Mouse (Mus musculus): ENCODE results near the gene Slc26a6. TPM values are rescaled to one million over a fixed set of nuclear protein-coding genes. Genes with fewer than 3 reads are reported as not detected.

Slc26a6 gene
- polyA plus RNA-seq (2014; fragmentation: Nextera tagmentation; extraction: Ambion mirVana) = 8.8 and 13.2 TPM in 2 replicates

- Histone ChIP-seq H3K27ac (ENCODE audit: low read depth, low read length) (0 out of 2 replicates have a peak within 1 kb of the TSS, but pooled peaks have one; percentile 27), H3K4me3 (ENCODE audit: low read depth, low read length) (peak within 1 kb of the TSS; percentile 70), H3K4me2 (ENCODE audit: low read depth) (peak within 1 kb of the TSS; percentile 93), H3K9ac (ENCODE audit: low read length) (peak within 1 kb of the TSS; percentile 66), H3K9me3 (ENCODE audit: control insufficient read depth, low read length) (no peaks in the 10 kb centered on the region), H3K27me3 (ENCODE audit: control insufficient read depth, insufficient read depth, low read length) (no peaks in the 10 kb centered on the region), H3K36me3 (ENCODE audit: control insufficient read depth, insufficient read depth, low read length) (no peaks in the 10 kb centered on the region), H3K4me1 (ENCODE audit: control insufficient read depth, insufficient read depth, low read length) (peaks cover 5% of the 10 kb centered on the region; the same call in 1 of the 2 replicates)
- ATAC-seq (ENCODE audit: insufficient read depth, low FRiP score, low TSS enrichment) (no peak), DNase-seq (ENCODE audit: low spot score) (no peak)
- 94% methylated on average over 3 of the region's 3 CpGs for WGBS
Measured at GRCm38 (mm10) chr9:108852976-108853375, at the start of gene Slc26a6. Slc26a6 (plus strand) TSS chr9:108853283.

DNA sequence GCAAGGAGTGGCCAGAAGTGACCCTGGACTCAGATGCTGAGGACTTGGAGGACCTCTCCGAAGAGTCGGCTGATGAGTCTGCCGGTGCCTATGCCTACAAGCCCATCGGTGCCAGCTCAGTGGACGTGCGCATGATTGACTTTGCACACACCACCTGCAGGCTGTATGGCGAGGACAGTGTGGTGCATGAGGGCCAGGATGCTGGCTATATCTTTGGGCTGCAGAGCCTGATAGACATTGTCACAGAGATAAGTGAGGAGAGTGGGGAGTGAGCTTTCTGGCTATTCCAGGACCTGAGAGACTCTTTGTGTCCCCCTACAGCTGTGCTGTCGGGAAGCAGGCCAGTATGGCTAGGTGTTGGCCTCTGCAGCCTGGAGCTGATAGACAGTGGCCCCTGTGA is 47.3 kb upstream of the Slc26a6 start:
- 90% methylated on average over 8 of the region's 8 CpGs for WGBS
- Histone ChIP-seq H3K4me1 (ENCODE audit: control insufficient read depth, insufficient read depth, low read length) (peaks cover 4% of the 10 kb centered on the region), H3K4me3 (ENCODE audit: low read depth, low read length) (no peak overlapping the region), H3K27me3 (ENCODE audit: control insufficient read depth, insufficient read depth, low read length) (no peaks in the 10 kb centered on the region), H3K27ac (ENCODE audit: low read depth, low read length) (no peak overlapping the region), H3K9me3 (ENCODE audit: control insufficient read depth, low read length) (no peaks in the 10 kb centered on the region), H3K36me3 (ENCODE audit: control insufficient read depth, insufficient read depth, low read length) (peaks cover 23% of the 10 kb centered on the region), H3K4me2 (ENCODE audit: low read depth) (no peak overlapping the region), H3K9ac (ENCODE audit: low read length) (no peak overlapping the region)
- no peak for ATAC-seq (ENCODE audit: insufficient read depth, low FRiP score, low TSS enrichment)
- DNase-seq (ENCODE audit: low spot score) = no peak

DNA sequence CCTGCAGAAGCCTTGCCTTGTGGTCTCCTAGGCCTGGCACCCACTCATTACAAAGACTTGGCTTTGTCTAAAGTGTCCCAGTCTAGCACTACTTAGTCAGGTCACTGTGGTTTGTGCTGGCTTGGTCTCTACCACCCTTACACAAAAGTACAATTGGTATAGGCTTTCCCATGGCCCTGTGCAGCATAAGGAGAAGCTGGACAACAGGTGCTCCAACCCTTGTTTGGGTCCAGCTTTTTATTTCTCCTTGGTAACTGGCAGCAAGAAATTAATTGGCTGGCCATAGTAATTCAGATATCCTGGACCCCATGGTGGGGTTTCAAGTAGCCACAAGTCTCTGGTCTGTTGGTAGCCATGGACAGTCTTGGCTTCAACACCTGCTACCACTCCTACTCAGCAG is 46.7 kb upstream of the Slc26a6 start:
- H3K4me2 ChIP-seq (ENCODE audit: low read depth) = no peak overlapping the region
- H3K4me3 ChIP-seq (ENCODE audit: low read depth, low read length) = no peak overlapping the region
- H3K9ac ChIP-seq (ENCODE audit: low read length) = no peak overlapping the region
- peaks cover 23% of the 10 kb centered on the region for H3K36me3 ChIP-seq (ENCODE audit: control insufficient read depth, insufficient read depth, low read length)
- no peaks in the 10 kb centered on the region for H3K9me3 ChIP-seq (ENCODE audit: control insufficient read depth, low read length)
- no peaks in the 10 kb centered on the region for H3K27me3 ChIP-seq (ENCODE audit: control insufficient read depth, insufficient read depth, low read length)
- no peak for DNase-seq (ENCODE audit: low spot score)
- H3K4me1 ChIP-seq (ENCODE audit: control insufficient read depth, insufficient read depth, low read length) = peaks cover 4% of the 10 kb centered on the region
- no peak for ATAC-seq (ENCODE audit: insufficient read depth, low FRiP score, low TSS enrichment)
- H3K27ac ChIP-seq (ENCODE audit: low read depth, low read length) = no peak overlapping the region

- Histone ChIP-seq H3K4me3 (ENCODE audit: low read depth, low read length) (no peak overlapping the region), H3K4me2 (ENCODE audit: low read depth) (no peak overlapping the region), H3K27ac (ENCODE audit: low read depth, low read length) (no peak overlapping the region), H3K4me1 (ENCODE audit: control insufficient read depth, insufficient read depth, low read length) (peaks cover 4% of the 10 kb centered on the region), H3K9me3 (ENCODE audit: control insufficient read depth, low read length) (no peaks in the 10 kb centered on the region), H3K27me3 (ENCODE audit: control insufficient read depth, insufficient read depth, low read length) (no peaks in the 10 kb centered on the region), H3K9ac (ENCODE audit: low read length) (no peak overlapping the region), H3K36me3 (ENCODE audit: control insufficient read depth, insufficient read depth, low read length) (peaks cover 23% of the 10 kb centered on the region)
- DNase-seq (ENCODE audit: low spot score) = no peak
- WGBS = 97% methylated on average over 1 of the region's 1 CpGs
- no peak for ATAC-seq (ENCODE audit: insufficient read depth, low FRiP score, low TSS enrichment)
Measured at GRCm38 (mm10) chr9:108806831-108807230, 46.3 kb upstream of the Slc26a6 start.

GRCm38 (mm10) chr9:108807674-108808073 is 45.4 kb upstream of the Slc26a6 start:
- WGBS = 78% methylated on average over 5 of the region's 5 CpGs
- H3K27ac ChIP-seq (ENCODE audit: low read depth, low read length) = no peak overlapping the region
- ATAC-seq (ENCODE audit: insufficient read depth, low FRiP score, low TSS enrichment) = peak; percentile 25; the same call in 1 of the 2 replicates
- peaks cover 4% of the 10 kb centered on the region for H3K4me1 ChIP-seq (ENCODE audit: control insufficient read depth, insufficient read depth, low read length)
- no peaks in the 10 kb centered on the region for H3K9me3 ChIP-seq (ENCODE audit: control insufficient read depth, low read length)
- peak overlapping the region; percentile 65; the same call in 1 of the 2 replicates for H3K4me3 ChIP-seq (ENCODE audit: low read depth, low read length)
- no peak overlapping the region for H3K4me2 ChIP-seq (ENCODE audit: low read depth)
- H3K9ac ChIP-seq (ENCODE audit: low read length) = no peak overlapping the region
- peaks cover 23% of the 10 kb centered on the region for H3K36me3 ChIP-seq (ENCODE audit: control insufficient read depth, insufficient read depth, low read length)
- DNase-seq (ENCODE audit: low spot score) = no peak
- H3K27me3 ChIP-seq (ENCODE audit: control insufficient read depth, insufficient read depth, low read length) = no peaks in the 10 kb centered on the region

GRCm38 (mm10) chr9:108808163-108808665 is 44.9 kb upstream of the Slc26a6 start, which contains the start of gene Nckipsd:
Nckipsd (plus strand) TSS chr9:108808368.
- Histone ChIP-seq H3K9me3 (ENCODE audit: control insufficient read depth, low read length) (no peaks in the 10 kb centered on the region), H3K27ac (ENCODE audit: low read depth, low read length) (no peak within 1 kb of the TSS), H3K4me3 (ENCODE audit: low read depth, low read length) (peak within 1 kb of the TSS; percentile 65), H3K4me2 (ENCODE audit: low read depth) (peak within 1 kb of the TSS; percentile 94), H3K36me3 (ENCODE audit: control insufficient read depth, insufficient read depth, low read length) (peaks cover 23% of the 10 kb centered on the region), H3K4me1 (ENCODE audit: control insufficient read depth, insufficient read depth, low read length) (peaks cover 4% of the 10 kb centered on the region), H3K27me3 (ENCODE audit: control insufficient read depth, insufficient read depth, low read length) (no peaks in the 10 kb centered on the region), H3K9ac (ENCODE audit: low read length) (peak within 1 kb of the TSS; percentile 81)
- DNase-seq (ENCODE audit: low spot score) (peak; percentile 98), ATAC-seq (ENCODE audit: insufficient read depth, low FRiP score, low TSS enrichment) (peak; percentile 82)
- WGBS = under 1% methylated on average over 60 of the region's 62 CpGs

- Histone ChIP-seq H3K4me3 (ENCODE audit: low read depth, low read length) (peak overlapping the region; percentile 65; the same call in 1 of the 2 replicates), H3K9ac (ENCODE audit: low read length) (peak overlapping the region; percentile 81)
Measured at GRCm38 (mm10) chr9:108809188-108809587, 43.9 kb upstream of the Slc26a6 start.

DNA sequence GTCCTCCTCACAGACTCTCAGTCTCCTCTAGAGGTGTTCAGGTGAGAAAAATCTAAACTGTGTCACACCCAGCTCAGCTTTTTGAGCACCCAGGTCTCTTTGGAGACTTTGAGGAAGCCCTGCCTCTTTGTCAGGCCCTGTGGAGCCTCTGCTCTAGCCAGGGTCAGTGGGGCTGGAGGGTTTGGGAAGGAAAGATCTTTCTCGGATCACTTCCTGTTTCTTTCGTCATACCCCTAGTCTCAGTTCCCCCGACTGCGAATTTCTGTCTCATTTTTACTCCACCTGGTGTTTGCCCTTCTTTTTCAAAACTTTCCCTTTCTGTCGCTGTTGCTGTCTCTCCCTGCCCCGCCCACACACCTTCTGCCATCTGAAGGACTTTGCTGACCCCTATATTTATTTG is 43.4 kb upstream of the Slc26a6 start:
- Histone ChIP-seq H3K4me2 (ENCODE audit: low read depth) (no peak overlapping the region), H3K36me3 (ENCODE audit: control insufficient read depth, insufficient read depth, low read length) (peaks cover 16% of the 10 kb centered on the region), H3K4me3 (ENCODE audit: low read depth, low read length) (no peak overlapping the region), H3K9me3 (ENCODE audit: control insufficient read depth, low read length) (no peaks in the 10 kb centered on the region), H3K27ac (ENCODE audit: low read depth, low read length) (no peak overlapping the region), H3K4me1 (ENCODE audit: control insufficient read depth, insufficient read depth, low read length) (peaks cover 4% of the 10 kb centered on the region), H3K9ac (ENCODE audit: low read length) (no peak overlapping the region), H3K27me3 (ENCODE audit: control insufficient read depth, insufficient read depth, low read length) (no peaks in the 10 kb centered on the region)
- WGBS = 87% methylated on average over 6 of the region's 6 CpGs
- no peak for DNase-seq (ENCODE audit: low spot score)
- no peak for ATAC-seq (ENCODE audit: insufficient read depth, low FRiP score, low TSS enrichment)

More at GRCm38 (mm10) chr9:108809188-108809587, 43.9 kb upstream of the Slc26a6 start:
- no peak for DNase-seq (ENCODE audit: low spot score)
- no peak for ATAC-seq (ENCODE audit: insufficient read depth, low FRiP score, low TSS enrichment)
- Histone ChIP-seq H3K27ac (ENCODE audit: low read depth, low read length) (no peak overlapping the region), H3K27me3 (ENCODE audit: control insufficient read depth, insufficient read depth, low read length) (no peaks in the 10 kb centered on the region), H3K9me3 (ENCODE audit: control insufficient read depth, low read length) (no peaks in the 10 kb centered on the region), H3K36me3 (ENCODE audit: control insufficient read depth, insufficient read depth, low read length) (peaks cover 18% of the 10 kb centered on the region), H3K4me2 (ENCODE audit: low read depth) (peak overlapping the region; percentile 94), H3K4me1 (ENCODE audit: control insufficient read depth, insufficient read depth, low read length) (peaks cover 4% of the 10 kb centered on the region)
- 68% methylated on average over 5 of the region's 5 CpGs for WGBS

GRCm38 (mm10) chr9:108810516-108810915 is 42.6 kb upstream of the Slc26a6 start:
- DNase-seq (ENCODE audit: low spot score) (no peak), ATAC-seq (ENCODE audit: insufficient read depth, low FRiP score, low TSS enrichment) (no peak)
- no peak overlapping the region for H3K4me3 ChIP-seq (ENCODE audit: low read depth, low read length)
- no peaks in the 10 kb centered on the region for H3K9me3 ChIP-seq (ENCODE audit: control insufficient read depth, low read length)
- WGBS = 84% methylated on average over 5 of the region's 5 CpGs
- peaks cover 4% of the 10 kb centered on the region for H3K4me1 ChIP-seq (ENCODE audit: control insufficient read depth, insufficient read depth, low read length)
- H3K36me3 ChIP-seq (ENCODE audit: control insufficient read depth, insufficient read depth, low read length) = peaks cover 14% of the 10 kb centered on the region
- no peaks in the 10 kb centered on the region for H3K27me3 ChIP-seq (ENCODE audit: control insufficient read depth, insufficient read depth, low read length)
- H3K4me2 ChIP-seq (ENCODE audit: low read depth) = no peak overlapping the region
- H3K9ac ChIP-seq (ENCODE audit: low read length) = no peak overlapping the region
- no peak overlapping the region for H3K27ac ChIP-seq (ENCODE audit: low read depth, low read length)

Measured in neural tube, embryonic 11.5 days (tissue).